Mouse (Mus musculus) G1E (cell line): ENCODE measurements around the gene Pithd1. TPM values are rescaled to one million over a fixed set of nuclear protein-coding genes. Genes with fewer than 3 reads are reported as not detected.

ENCODE experiments used
- ATAC-seq: 2 replicates; pipeline ENCODE4 v1.8.0; 2016; ENCODE audit warnings: mild to moderate bottlenecking; ENCODE audit not compliant: insufficient number of reproducible peaks, poor library complexity, low FRiP score, severe bottlenecking; ENCODE audit errors: extremely low read depth
- DNase-seq: peaks from one replicate; pipeline ENCODE4 v3.0.0; 2012; ENCODE audit warnings: low spot score
- H3K27me3 ChIP-seq: 2 replicates; pipeline ENCODE4 v1.6.1; 2012; ENCODE audit warnings: mild to moderate bottlenecking, low read length, inconsistent platforms; ENCODE audit not compliant: insufficient read depth
- H3K36me3 ChIP-seq: replicated peaks from 2 replicates; pipeline ENCODE3; 2012; ENCODE audit warnings: mild to moderate bottlenecking, inconsistent platforms
- H3K4me1 ChIP-seq: 2 replicates; pipeline ENCODE4 v1.6.1; 2012; ENCODE audit warnings: low read depth, low read length, inconsistent platforms, mixed read lengths; ENCODE audit not compliant: insufficient read depth
- H3K4me3 ChIP-seq: 2 replicates; pipeline ENCODE4 v1.5.1; 2012; ENCODE audit warnings: low read depth, mild to moderate bottlenecking, inconsistent platforms, low read length, moderate library complexity, mixed read lengths
- H3K9me3 ChIP-seq: replicated peaks from 2 replicates; pipeline ENCODE4 v1.6.1; 2012; ENCODE audit warnings: inconsistent platforms
- CTCF ChIP-seq: IDR thresholded peaks from 2 replicates; pipeline ENCODE4 v1.5.1; 2012; ENCODE audit warnings: low read depth, low read length, inconsistent platforms, mixed read lengths
- GATA1 ChIP-seq: IDR thresholded peaks from 2 replicates; pipeline ENCODE4 v1.6.1; 2012; ENCODE audit warnings: borderline replicate concordance, low read length, inconsistent platforms, mixed read lengths
- GATA2 ChIP-seq: IDR thresholded peaks from 2 replicates; pipeline ENCODE4 v1.6.1; 2012; ENCODE audit warnings: low read depth, low read length, inconsistent platforms, borderline replicate concordance
- POLR2AphosphoS5 ChIP-seq: IDR thresholded peaks from 2 replicates; pipeline ENCODE4 v1.6.1; 2012; ENCODE audit warnings: low read depth, low read length, inconsistent platforms; ENCODE audit not compliant: insufficient replicate concordance
- TAL1 ChIP-seq: conservative IDR thresholded peaks from 2 replicates; pipeline ENCODE4 v1.6.1; 2012; ENCODE audit warnings: low read depth, low read length, inconsistent platforms, mixed read lengths
- polyA plus RNA-seq: library from polyadenylated mRNA; stranded (reverse); fragments of >175 nt; gene quantifications from 2 replicates; pipeline ENCODE4 v1.2.3, GENCODE M21; 2012
- total RNA-seq, 2 experiments: library from RNA; stranded (forward) in 1 of 2; stranded (reverse) in 1 of 2; fragments of 200-1000 nt in 1 of 2; fragments of >200 nt in 1 of 2; fragmentation: Nextera tagmentation in 1 of 2; gene quantifications; 2 replicates each; pipeline ENCODE4 v1.2.3; 2014 to 2017

Pithd1 gene
- total and polyA plus RNA-seq, 3 experiments = 34.9 to 71.7 (median 51.0) TPM

- no peak for TF ChIP-seq POLR2AphosphoS5
- TF ChIP-seq TAL1 = no peak
- no peak for TF ChIP-seq GATA1
- no peak for TF ChIP-seq GATA2
- no peak for TF ChIP-seq CTCF
Observed at GRCm38 (mm10) chr4:136010586-136010985, 23.5 kb upstream of the Pithd1 start.

GRCm38 (mm10) chr4:136008782-136009447, 21.9 kb upstream of the Pithd1 start:
- H3K27me3 ChIP-seq = no peaks in the 10 kb centered on the region
- no peak overlapping the region for H3K4me3 ChIP-seq
- peaks cover 5% of the 10 kb centered on the region; the same call in 1 of the 2 replicates for H3K4me1 ChIP-seq
- TF ChIP-seq CTCF (no peak), TAL1 (no peak), POLR2AphosphoS5 (no peak), GATA2 (no peak), GATA1 (no peak)
- DNase-seq (no peak), ATAC-seq (no peak)
- peaks cover 93% of the 10 kb centered on the region for H3K36me3 ChIP-seq
- H3K9me3 ChIP-seq = no peaks in the 10 kb centered on the region

More at GRCm38 (mm10) chr4:136010586-136010985, 23.5 kb upstream of the Pithd1 start:
- ATAC-seq = no peak
- Histone ChIP-seq H3K27me3 (no peaks in the 10 kb centered on the region), H3K4me3 (no peak overlapping the region), H3K9me3 (no peaks in the 10 kb centered on the region), H3K36me3 (peaks cover 91% of the 10 kb centered on the region), H3K4me1 (peaks cover 11% of the 10 kb centered on the region)
- DNase-seq = no peak

GRCm38 (mm10) chr4:136006821-136007220, 19.8 kb upstream of the Pithd1 start:
- Histone ChIP-seq H3K9me3 (no peaks in the 10 kb centered on the region), H3K36me3 (peaks cover 95% of the 10 kb centered on the region), H3K4me1 (peaks cover 3% of the 10 kb centered on the region; the same call in 1 of the 2 replicates), H3K27me3 (no peaks in the 10 kb centered on the region), H3K4me3 (no peak overlapping the region)
- no peak for TF ChIP-seq GATA2
- no peak for TF ChIP-seq TAL1
- no peak for TF ChIP-seq POLR2AphosphoS5
- TF ChIP-seq CTCF = no peak
- no peak for TF ChIP-seq GATA1
- DNase-seq = no peak
- no peak for ATAC-seq

GRCm38 (mm10) chr4:136004921-136005320, 17.9 kb upstream of the Pithd1 start:
- no peak for ATAC-seq
- peaks cover 84% of the 10 kb centered on the region for H3K36me3 ChIP-seq
- TF ChIP-seq TAL1 (no peak), POLR2AphosphoS5 (no peak), CTCF (no peak), GATA2 (no peak), GATA1 (no peak)
- no peaks in the 10 kb centered on the region for H3K9me3 ChIP-seq
- H3K27me3 ChIP-seq = no peaks in the 10 kb centered on the region
- no peaks in the 10 kb centered on the region for H3K4me1 ChIP-seq
- DNase-seq = no peak
- H3K4me3 ChIP-seq = no peak overlapping the region

GRCm38 (mm10) chr4:136004107-136004675, 17.1 kb upstream of the Pithd1 start:
- peaks cover 77% of the 10 kb centered on the region for H3K36me3 ChIP-seq
- ATAC-seq (no peak), DNase-seq (no peak)
- no peak overlapping the region for H3K4me3 ChIP-seq
- no peaks in the 10 kb centered on the region for H3K4me1 ChIP-seq
- no peaks in the 10 kb centered on the region for H3K27me3 ChIP-seq
- no peaks in the 10 kb centered on the region for H3K9me3 ChIP-seq
- no peak for TF ChIP-seq POLR2AphosphoS5
- TF ChIP-seq TAL1 = no peak
- TF ChIP-seq GATA1 = no peak

- no peak for DNase-seq
- Histone ChIP-seq H3K4me1 (peaks cover 7% of the 10 kb centered on the region), H3K4me3 (no peak overlapping the region), H3K27me3 (no peaks in the 10 kb centered on the region), H3K9me3 (peaks cover 13% of the 10 kb centered on the region), H3K36me3 (peaks cover 3% of the 10 kb centered on the region)
- TF ChIP-seq CTCF (no peak), TAL1 (no peak), GATA2 (no peak), POLR2AphosphoS5 (no peak), GATA1 (no peak)
- no peak for ATAC-seq
Observed at GRCm38 (mm10) chr4:135995118-135995517, 8.1 kb upstream of the Pithd1 start.
